Mouse (Mus musculus): ENCODE measurements at regions not wholly inside any gene's neighbourhood (a gene's known extent, or its start where the extent isn't known, plus 50 kb on each side); places are given as distances from the start of the nearest gene placed in this dataset.

DNA sequence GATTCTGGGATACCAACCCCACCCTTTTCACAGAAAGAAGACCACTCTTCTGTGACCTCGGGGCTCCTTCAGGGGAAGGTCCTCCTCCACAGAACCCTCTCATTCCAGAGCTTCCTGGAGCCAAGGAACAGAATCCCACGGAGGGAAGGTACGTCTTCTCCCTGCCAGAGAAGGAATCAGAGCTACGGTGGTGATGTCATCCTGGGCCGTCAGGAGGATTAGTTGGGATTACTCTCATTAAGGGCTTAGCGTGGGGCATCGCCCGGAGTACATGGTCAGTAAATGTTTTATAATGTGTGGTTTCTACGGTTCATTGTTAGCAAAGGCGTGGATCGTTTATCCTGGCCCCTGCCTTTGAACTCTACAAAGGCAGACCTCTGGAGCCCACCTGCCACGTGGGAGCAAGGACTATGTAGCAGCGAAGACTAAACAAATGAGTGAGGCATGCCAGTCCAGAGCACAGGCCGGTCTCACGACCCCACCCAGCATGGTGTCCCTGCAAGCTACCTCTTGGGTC lies 221.1 kb downstream of the Uaca start:
- TF ChIP-seq GATA4 (IDR thresholded peaks at IDR 0.05; ENCODE audit: insufficient replicate concordance, low read length) = no peak

DNA sequence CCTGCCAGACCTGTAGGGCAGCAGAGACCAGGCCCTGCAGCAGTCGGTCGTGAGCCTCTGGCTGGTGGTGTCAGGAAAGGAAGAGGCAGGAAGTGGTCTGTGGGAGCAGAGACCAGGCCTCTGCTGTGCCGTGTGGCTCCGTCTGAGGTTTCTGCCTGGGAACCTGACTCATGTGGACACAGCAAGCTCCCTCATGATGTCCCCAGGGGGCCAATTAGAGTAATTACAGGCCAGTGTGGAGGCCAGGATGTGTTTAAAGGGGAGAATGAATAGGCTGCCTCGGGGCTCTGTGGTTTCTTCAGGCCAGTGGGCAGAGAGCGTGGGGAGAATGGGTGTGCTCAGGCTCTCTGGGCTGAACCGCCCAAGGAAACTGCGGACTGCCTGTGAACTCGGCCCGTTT lies 222.3 kb downstream of the Uaca start:
- TF ChIP-seq GATA4 (IDR thresholded peaks at IDR 0.05; ENCODE audit: insufficient replicate concordance, low read length) = no peak

DNA sequence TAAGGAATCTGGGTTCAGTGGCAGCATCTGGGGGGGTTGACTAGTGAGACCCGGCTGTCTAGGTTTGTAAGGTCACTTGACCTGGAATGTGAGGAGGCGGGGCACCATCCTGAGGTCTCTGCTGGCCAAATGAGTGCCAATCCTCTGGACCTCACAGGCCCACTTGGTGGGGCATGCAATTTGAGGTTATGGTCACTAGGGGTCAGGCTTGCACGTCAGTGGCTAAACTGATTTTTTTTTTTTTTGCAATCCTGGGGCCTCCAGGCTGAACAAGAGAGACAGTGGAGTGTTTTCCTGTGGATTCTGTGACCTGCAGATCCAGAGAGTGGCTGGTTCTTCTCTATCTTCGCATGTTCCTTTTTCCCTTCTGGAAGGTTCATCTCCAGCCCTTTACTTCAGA lies 225.6 kb downstream of the Uaca start:
- no peak for TF ChIP-seq GATA4 (IDR thresholded peaks at IDR 0.05; ENCODE audit: insufficient replicate concordance, low read length)

DNA sequence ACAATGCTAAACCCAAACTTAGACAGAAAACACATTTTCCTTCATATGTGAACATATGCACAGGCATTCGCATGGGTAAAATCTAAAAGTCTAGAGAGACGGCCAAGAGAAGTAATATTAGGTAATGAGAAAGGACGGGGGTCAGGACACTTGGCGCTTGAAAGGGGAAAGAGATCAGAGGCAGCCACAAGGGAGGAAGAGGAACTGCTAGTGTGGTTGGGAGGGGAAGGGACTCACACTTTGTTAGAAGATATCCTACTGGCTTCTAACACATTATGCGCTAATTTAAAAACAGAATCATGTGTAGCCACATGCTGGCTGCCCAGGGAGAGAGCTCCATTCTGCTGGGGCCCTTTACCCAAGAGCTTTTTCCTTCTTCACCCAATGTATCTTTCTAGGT lies 227.5 kb downstream of the Uaca start:
- no peak for TF ChIP-seq GATA4 (IDR thresholded peaks at IDR 0.05; ENCODE audit: insufficient replicate concordance, low read length)

DNA sequence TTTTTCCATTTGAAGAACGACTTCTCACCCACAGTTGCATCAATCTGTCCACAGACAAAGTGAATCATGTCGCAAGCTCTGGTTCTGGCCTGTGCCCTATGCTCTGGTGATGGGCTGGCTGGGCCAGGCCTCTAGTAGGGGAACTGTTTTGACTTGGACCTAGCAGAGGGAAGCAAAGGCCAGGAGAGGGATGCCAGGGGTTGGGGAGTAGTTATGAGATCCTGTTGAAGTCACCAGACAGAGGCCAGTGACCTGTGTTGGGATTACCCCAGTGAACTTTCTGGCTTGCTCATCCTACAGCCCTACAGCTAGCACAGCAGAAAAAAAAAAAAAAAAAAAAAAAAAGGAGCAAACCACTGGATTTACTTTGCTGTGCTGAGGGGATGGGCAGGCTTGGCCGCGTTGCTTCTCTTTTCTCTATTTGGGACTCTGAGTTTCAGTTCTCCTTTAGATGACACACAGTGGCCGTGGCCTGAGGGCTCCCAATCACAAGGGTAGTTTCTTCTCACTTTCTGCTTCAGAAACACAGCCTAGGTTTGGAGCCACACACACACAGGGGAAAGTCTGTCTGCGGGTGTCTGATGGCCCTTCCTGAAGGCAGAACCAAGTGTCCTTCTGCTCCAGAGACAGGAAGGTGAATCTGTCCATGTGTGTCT lies 228.2 kb downstream of the Uaca start:
- no peak for TF ChIP-seq GATA4 (IDR thresholded peaks at IDR 0.05; ENCODE audit: insufficient replicate concordance, low read length)

DNA sequence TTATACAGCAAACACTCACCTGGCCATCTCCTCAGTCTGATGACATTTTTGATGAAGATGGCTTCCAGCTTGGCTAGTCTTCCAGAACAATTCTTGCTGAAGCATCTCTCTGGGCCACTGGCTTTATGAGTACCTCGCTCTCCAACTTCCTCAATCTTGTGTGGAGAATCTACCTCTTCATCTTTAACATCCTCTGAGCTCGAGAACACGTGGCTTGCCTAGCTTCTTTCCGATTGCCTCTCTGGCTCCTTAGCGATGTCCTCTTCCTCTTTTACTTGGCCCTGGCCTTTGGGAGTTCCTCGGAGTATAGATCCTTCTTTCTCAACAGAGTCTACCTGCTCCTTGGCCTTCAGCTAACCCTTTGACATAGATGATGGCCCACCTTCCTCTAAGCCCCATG lies 231.0 kb downstream of the Uaca start:
- no peak for TF ChIP-seq GATA4 (IDR thresholded peaks at IDR 0.05; ENCODE audit: insufficient replicate concordance, low read length)

DNA sequence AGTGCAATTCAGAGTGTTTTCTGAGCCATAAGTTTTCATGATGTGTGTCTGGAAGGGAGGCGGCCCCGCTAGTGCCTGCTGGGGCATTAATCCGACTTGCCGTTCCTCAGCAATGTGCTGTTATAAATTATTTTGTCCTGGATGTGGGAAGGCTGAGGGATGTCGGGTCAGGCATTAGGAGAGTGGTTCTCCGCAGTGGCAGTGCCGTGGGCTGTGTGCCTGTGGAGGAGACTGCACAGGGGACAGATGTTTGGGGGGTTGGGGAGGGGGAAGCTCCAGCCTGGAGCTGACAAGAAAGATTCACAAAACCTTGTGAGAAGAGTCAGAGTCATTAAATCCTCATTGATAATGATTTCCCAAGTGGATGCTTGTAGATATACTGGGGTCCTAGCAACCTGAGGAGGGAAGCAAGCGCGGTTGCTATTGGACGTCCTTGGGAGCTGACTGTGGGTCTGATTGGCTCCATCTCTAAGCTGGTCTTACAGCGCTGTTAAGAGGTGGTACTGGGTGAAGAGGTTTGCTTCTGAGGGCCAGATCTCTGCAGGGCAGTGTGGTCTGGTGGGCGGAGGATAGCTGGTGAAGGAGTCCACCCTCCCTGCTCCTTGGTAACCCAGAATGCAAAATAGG lies 234.5 kb downstream of the Uaca start:
- TF ChIP-seq GATA4 (IDR thresholded peaks at IDR 0.05; ENCODE audit: insufficient replicate concordance, low read length) = no peak

DNA sequence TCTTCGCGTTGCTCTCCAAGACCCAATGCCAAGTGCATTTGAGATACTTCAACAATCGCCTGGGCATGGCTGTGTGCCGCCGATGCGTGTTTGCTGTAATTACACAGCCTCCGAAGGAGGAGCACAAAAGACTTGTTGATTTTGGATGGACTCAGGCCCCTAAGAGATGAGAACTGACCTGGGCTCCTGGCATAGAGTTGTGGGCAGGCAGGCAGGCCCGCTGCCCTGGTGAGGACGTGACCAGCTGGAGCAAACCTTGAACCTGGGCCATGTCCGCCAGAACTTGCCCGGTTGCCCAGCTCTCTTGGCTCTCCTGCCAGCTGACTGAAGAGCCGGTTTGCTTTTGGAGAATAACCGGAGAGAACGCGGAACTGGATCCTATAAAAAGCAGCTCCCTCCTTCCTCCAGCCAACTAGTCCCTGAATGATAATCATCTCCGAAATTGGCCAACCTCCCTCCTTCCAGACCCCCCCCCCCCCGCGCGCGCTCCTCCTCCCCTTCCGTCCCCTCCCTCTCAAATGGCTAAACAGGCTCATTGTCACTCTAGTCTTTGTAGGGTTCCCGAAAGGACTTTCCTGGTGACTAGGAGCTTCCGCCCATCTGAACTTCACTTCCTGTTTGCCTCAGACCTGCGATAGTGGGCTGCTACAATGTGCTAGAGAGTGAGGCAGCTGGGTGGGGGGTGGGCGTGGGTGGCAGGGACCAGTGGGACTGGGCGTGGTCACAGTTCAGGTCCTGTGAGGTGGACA lies 237.5 kb downstream of the Uaca start:
- peak; percentile 5; the same call in 1 of the 2 replicates for TF ChIP-seq GATA4 (IDR thresholded peaks at IDR 0.05; ENCODE audit: insufficient replicate concordance, low read length)

DNA sequence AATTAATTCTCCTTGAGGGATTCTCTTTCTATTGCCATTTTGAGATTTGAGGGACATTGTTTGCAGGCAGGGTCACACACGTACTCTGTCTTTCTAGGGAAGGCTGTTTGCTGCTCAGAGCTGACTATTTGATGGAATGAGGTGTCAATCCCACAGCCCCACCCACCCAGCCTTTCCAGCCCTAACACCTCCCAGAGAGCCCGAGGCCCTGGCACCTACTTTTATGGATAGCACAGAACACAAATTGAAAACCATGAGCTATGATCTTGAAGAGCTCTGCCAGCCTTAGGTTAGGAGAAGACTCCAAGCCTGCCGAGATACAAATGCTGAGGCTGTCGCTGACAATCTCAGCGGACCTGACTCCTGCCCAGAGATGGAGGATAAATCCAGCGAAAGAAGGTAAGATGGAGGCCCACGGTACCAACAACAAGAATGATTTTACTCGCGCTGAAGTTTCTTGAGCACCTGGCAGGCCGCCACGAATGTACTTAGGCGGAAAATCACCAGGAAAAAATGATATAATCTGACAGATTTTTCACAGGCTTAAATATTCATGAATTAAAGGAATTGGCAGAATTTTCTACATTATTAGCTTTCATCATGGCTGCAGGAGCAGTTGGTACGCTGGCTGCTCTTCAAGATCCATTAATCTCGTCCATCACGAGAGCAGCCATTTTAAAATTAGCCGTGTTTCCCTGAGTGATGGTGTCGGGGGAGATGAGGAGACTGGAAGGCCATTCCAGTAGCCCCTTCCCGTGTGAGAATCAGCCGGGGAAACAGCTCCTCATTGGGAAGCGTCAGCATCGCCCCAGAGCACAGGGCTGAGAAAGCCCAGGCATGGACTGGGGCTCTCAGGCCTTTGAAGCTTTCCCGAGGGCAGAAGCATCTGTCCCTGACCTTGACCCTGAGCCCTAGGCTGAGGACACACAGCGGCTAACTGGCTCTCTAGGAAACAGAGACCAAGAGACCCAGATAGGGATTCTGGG lies 238.4 kb downstream of the Uaca start:
- TF ChIP-seq GATA4 (IDR thresholded peaks at IDR 0.05; ENCODE audit: insufficient replicate concordance, low read length) = no peak

DNA sequence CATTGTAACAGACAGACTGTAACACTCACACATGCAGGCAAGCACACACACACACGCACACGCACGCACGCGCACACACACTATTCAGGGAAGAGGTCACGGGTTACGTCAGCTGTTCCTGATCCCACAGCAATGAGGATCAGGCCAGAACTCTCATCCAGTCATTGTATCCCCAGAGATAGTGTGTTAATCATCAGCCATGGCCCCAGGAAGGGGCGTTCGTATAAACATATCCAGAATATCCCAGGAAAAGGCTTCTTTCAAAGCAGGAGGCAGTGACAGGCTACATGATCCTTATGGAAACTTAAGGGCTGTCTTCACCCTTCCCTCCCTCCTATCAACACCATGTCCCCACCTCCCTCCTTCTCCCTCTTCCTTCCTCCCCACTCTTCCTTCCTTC lies 239.3 kb downstream of the Uaca start:
- TF ChIP-seq GATA4 (IDR thresholded peaks at IDR 0.05; ENCODE audit: insufficient replicate concordance, low read length) = no peak

DNA sequence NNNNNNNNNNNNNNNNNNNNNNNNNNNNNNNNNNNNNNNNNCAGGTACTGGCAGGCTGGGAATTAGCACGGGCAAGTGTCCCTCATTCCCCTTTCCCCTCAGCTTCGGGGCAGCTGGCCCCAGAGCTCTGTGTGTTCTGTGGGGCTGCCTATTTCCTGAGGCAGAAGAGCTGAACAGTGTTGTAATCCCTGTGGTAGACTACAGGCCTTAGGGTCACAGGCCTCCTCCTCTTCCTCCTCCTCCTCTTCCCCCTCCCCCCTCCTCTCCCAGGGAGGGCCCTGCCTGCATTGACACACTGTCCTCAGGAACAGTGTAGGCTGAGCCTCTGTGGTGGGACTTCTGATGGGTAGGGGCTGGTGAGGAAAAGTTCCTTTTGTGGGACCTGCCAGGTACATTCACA lies 247.7 kb downstream of the Uaca start:
- TF ChIP-seq GATA4 (IDR thresholded peaks at IDR 0.05; ENCODE audit: insufficient replicate concordance, low read length) = no peak

DNA sequence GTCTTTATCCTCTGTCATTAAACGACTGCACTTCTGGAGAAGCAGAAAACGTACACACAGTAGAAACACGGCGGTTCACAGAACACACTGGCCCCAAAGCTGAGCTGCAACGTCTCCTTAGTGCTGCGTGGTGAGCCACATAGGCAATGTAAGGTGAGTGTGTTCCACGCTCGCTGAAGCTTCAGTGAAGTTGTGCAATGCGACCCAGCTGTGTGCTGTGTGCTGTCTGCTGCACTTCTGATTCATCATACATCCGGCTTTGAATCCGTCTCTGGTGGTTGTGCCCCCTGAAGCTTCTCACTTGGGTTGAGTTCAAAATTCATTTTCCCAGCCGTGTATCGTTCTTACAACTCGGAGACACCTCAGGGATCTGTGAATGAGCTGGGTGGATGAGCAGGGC lies 250.6 kb downstream of the Uaca start:
- no peak for TF ChIP-seq GATA4 (IDR thresholded peaks at IDR 0.05; ENCODE audit: insufficient replicate concordance, low read length)

DNA sequence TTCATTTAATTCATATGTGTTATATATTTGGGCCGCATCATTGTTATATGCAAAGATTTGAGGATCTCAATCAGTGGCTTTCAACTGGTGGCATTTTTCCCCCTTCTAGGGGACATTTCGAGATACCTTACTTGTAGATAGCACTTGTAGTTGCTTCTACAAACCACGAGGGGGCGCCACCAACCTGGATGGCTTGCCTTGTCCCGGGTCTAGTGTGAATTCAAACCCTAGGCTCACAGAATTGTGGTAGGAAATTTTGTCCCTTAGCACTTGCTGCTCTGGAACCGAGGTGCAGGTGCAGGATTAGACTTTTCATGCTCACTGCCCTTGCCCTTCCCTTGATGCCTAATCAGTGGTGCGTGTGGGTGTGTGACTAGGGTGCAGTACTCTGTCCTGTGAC lies 252.2 kb downstream of the Uaca start:
- no peak for TF ChIP-seq GATA4 (IDR thresholded peaks at IDR 0.05; ENCODE audit: insufficient replicate concordance, low read length)

DNA sequence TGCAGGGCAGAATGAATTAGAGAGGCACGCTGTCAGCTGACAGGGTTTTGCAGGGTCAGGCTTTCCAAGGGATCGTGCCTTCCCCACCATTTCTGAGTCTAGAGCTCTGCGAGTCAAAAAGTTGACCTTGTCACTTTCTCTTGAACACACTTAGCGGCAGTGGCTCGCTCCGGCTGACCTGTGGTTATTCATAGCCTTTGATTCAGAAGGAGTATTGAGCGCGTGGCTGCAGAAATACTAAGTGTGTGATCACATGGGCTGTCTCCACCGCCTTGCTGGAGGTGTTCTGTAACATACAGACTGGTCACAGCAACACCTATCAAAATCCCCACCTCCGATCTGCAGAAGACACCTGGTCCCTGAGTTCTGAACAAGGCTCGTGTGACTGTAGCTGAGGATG lies 252.9 kb downstream of the Uaca start:
- no peak for TF ChIP-seq GATA4 (IDR thresholded peaks at IDR 0.05; ENCODE audit: insufficient replicate concordance, low read length)

DNA sequence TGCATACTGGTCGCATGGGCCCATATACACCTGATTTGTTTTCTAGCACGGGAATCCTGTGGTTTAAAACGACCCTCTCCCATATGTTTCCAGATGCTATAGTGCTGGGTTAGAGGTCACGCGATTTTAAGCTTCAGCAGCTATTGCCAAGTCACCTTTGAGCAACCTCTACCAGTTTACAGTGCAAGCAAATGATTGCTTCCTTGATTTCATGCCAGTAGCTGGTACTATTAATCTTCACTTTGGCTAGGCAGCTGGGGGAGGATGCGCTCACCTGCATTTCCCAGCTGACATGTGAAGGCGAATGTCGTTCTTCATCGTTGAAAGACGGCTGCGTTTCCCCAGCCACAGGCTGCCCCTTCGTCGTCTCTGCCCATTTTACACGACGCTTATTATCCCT lies 254.2 kb downstream of the Uaca start:
- TF ChIP-seq GATA4 (IDR thresholded peaks at IDR 0.05; ENCODE audit: insufficient replicate concordance, low read length) = no peak

All from liver, adult (tissue).